Mouse (Mus musculus): Measurements from ENCODE around the gene Cers4. TPM values are rescaled to one million over a fixed set of nuclear protein-coding genes. Genes with fewer than 3 reads are reported as not detected.

Cers4 gene
- polyA plus RNA-seq, 2 experiments from 2014 or later, result 72.9 to 87.0 TPM

Other genes starting within 250 kb of the Cers4 start
- 1 to 10 TPM; 3.5 to 6.8 TPM for gene Tgfbr3l, start 244.8 kb upstream of the Cers4 start, polyA plus RNA-seq (2017; shearing (Covaris generic))
- 10 to 100 TPM; 10.4 to 11.0 TPM for gene Snapc2, start 239.9 kb upstream of the Cers4 start, polyA plus RNA-seq (2017; shearing (Covaris generic))
- gene Ctxn1, start 233.8 kb upstream of the Cers4 start, polyA plus RNA-seq (2017; shearing (Covaris generic)), result under 1 TPM in 1 of 2 experiments, not detected in 1; 0.83 TPM
- 10 to 100 TPM; 74.9 to 77.5 TPM for gene Timm44, start 217.1 kb upstream of the Cers4 start, polyA plus RNA-seq (2017; shearing (Covaris generic))
- gene Ccl25, start 167.8 kb upstream of the Cers4 start, polyA plus RNA-seq (2017; shearing (Covaris generic)), result 10 to 100 TPM in 1 of 2 experiments, 1 to 10 TPM in 1; 7.8 to 10.8 TPM
- 10 to 100 TPM; 37.2 to 38.4 TPM for gene Elavl1, start 167.6 kb upstream of the Cers4 start, polyA plus RNA-seq (2017; shearing (Covaris generic))
- 10 to 100 TPM; 15.1 to 19.8 TPM for gene Zfp958, start 120.1 kb downstream of the Cers4 start, polyA plus RNA-seq (2017; shearing (Covaris generic))